Mouse (Mus musculus): Measurements from ENCODE around the gene Ppil4.

Ppil4 gene

GRCm38 (mm10) chr10:7825281-7825665 is 32.6 kb downstream of the Ppil4 start:
- DNase-seq, result no peak

GRCm38 (mm10) chr10:7826106-7826505 is 33.4 kb downstream of the Ppil4 start:
- no peak for DNase-seq

- peak; percentile 44 for DNase-seq
Measured at GRCm38 (mm10) chr10:7832171-7832676, 39.5 kb downstream of the Ppil4 start, which contains the start of gene Zc3h12d. Zc3h12d (plus strand) TSS chr10:7832470.

- no peak for DNase-seq
Measured at GRCm38 (mm10) chr10:7833377-7834165, 40.9 kb downstream of the Ppil4 start.

- no peak for DNase-seq
Measured at GRCm38 (mm10) chr10:7834671-7835225, 42.1 kb downstream of the Ppil4 start.

GRCm38 (mm10) chr10:7836902-7837301 is 44.2 kb downstream of the Ppil4 start:
- no peak for DNase-seq

- no peak for DNase-seq
Measured at GRCm38 (mm10) chr10:7837446-7837845, 44.8 kb downstream of the Ppil4 start.

- no peak for DNase-seq
Measured at GRCm38 (mm10) chr10:7838036-7838435, 45.3 kb downstream of the Ppil4 start.

- DNase-seq, result no peak
Measured at GRCm38 (mm10) chr10:7838874-7839421, 46.3 kb downstream of the Ppil4 start.

- no peak for DNase-seq
Measured at GRCm38 (mm10) chr10:7839551-7840352, 47.1 kb downstream of the Ppil4 start.

- no peak for DNase-seq
Measured at GRCm38 (mm10) chr10:7840353-7840733, 47.7 kb downstream of the Ppil4 start.

GRCm38 (mm10) chr10:7840785-7841184 is 48.1 kb downstream of the Ppil4 start:
- DNase-seq, result no peak

- DNase-seq, result no peak
Measured at GRCm38 (mm10) chr10:7841571-7842080, 48.9 kb downstream of the Ppil4 start.

- no peak for DNase-seq
Measured at GRCm38 (mm10) chr10:7843181-7843580, 50.5 kb downstream of the Ppil4 start.

- no peak for DNase-seq
Measured at GRCm38 (mm10) chr10:7844161-7844560, 51.5 kb downstream of the Ppil4 start.

- no peak for DNase-seq
Measured at GRCm38 (mm10) chr10:7845136-7845535, 52.4 kb downstream of the Ppil4 start.

- no peak for DNase-seq
Measured at GRCm38 (mm10) chr10:7845991-7846390, 53.3 kb downstream of the Ppil4 start.

GRCm38 (mm10) chr10:7847166-7847605 is 54.5 kb downstream of the Ppil4 start:
- DNase-seq, result no peak

GRCm38 (mm10) chr10:7851891-7852290 is 59.2 kb downstream of the Ppil4 start:
- DNase-seq, result no peak

- DNase-seq, result no peak
Measured at GRCm38 (mm10) chr10:7860494-7860893, 67.8 kb downstream of the Ppil4 start.

GRCm38 (mm10) chr10:7861259-7861936 is 68.7 kb downstream of the Ppil4 start:
- DNase-seq, result no peak

GRCm38 (mm10) chr10:7861937-7862657 is 69.4 kb downstream of the Ppil4 start:
- DNase-seq, result no peak

Data from embryo, embryonic 11 days (tissue).